Mouse (Mus musculus) 3134 (cell line): ENCODE results near the gene Fam241a.

Experiments
- DNase-seq: peaks from one replicate; pipeline ENCODE4 v3.0.0-alpha.2; 2011; ENCODE audit warnings: low spot score; ENCODE audit not compliant: insufficient read length; ENCODE audit errors: extremely low read depth

Fam241a gene

DNA sequence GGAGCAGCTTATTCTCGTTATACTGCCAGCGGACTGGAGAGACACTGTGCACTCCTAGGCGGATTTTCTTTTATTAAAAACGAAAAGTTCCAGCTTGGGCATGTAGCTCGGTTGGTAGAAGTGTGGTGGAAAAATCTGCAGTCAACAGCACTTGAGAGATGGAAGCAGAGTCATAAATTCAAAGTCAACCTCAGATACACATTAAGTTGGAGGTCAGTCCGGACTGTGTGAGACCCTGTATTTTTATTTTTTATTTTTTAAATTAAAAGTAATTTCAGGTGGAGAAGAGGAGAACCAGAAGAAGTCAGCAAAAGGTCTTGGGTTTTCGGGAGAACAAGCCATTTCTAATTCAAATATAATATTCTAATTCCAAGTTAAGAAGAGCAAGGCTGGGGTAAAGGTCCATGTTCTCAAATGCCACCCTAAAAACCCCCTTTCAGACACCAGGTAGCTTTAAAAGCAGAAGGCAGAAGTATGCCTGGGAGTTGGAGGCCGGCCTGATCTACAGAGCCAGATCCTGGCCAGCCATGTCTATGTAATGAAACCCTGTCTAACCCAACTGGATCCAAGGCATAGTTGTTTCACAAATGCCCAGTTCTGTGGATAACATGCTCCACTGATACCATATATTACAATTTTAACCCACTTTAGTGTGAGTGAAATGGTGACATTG is 58.0 kb downstream of the Fam241a start:
- DNase-seq: no peak

DNA sequence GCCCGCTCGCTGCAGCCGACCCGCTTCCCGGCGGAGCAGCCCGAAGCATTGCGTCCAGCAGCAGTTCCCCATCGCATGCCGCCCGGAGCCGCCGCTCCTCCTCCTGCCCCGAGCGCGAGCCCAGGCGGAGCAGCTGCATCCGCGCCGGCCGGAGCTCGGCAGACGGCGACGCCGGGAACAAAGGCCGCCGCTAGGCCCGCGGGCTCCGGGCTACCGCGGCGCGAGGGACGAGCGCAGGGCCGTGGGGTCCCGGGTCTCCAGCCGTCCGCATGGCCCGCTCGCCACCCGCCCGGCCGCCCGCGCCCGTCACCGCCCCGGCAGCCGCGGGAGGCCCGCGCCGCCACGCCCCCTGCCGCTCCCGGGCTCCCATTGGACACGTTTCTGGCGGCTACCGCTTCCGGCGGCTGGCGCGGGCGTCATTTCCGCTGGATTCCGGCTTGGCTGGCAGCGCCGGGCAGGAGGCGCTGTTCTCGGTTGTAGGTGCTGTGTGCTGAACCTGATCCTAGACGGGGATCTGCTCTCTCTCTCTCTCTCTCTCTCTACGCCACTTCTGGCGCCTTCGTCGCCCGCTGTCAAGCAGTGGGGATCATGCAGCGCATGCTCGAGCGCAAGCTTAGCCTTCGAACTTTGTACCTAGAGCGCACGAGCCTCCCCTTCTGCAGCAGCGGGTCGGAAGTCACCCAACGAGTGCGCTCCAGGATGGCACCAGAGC is 58.8 kb downstream of the Fam241a start, which contains the start of gene Ap1ar:
Ap1ar (minus strand) TSS at position 370 of the 712 bp plus-strand sequence.
- DNase-seq: peak; percentile 96

DNA sequence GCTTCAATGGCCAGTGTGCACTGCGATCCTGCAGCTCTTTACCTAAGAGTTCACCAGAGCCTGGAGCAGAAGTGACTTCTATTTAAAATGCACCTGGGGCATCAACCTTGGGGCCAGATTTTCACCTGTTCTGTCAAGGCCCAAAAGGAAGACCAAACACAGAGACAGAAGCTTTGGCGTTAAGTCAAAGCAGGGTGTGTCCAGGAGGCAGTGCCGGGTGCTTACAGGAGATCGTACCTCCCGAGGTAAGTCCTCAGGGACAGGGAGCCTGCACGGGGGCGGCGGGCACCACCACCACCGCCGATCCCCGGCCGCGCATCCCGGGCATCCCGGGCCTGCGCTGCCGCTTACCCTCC is 59.3 kb downstream of the Fam241a start:
- DNase-seq: no peak

DNA sequence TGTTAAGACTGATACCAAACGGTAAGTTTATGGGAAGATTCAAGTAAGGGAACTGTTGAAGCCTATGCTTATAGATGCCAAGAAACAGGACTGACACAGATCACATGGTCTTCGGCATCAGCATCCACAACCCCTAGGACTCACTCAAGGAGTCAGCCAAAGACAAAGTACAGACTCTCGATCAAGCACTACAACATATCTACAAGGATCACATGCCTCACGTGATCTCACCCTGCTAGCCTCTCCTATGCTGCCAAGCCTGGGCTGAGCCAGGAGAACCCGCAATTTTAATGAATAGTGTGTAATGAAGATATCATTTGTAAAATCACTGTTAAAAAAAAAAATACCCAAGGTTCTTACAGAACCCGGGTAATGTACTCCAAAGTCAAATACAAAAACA is 60.5 kb downstream of the Fam241a start:
- DNase-seq: no peak

DNA sequence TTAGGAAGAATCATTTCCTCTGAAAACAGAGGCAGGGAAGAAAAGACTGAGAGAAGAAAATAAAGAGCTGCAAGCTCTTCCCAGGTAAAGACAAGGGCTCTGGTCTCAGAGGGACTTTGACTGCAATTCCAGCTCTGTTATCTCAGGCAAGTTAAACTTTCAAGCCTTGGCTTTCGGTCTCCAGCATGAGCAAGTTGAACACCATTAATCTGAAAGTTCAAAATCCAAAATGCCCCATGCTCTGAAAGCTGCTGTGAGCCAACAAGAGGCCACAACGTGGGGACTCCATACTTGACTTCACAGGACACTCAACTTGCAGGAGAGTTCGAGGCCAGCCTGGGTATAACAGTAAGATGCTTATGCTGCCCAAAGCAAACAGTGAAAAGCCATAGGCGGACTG is 62.1 kb downstream of the Fam241a start:
- DNase-seq: no peak

DNA sequence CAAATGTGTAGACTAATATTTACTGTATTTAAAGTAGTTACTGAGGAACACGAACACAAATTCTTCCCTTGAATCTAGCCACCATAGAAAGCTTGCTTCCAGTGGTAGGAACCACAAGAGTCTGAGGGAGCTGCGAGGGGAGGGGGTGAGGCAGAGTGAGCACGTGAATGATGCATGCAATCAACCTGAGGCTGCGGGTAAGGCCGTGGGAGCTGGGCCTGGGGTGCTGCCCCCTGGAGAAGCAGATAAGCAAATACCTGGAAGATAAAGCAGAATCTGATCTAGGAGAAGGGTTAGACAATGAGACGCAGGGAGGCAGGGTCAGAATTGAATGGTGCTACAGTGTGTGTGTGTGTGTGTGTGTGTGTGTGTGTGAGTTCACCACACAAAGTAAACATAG is 65.0 kb downstream of the Fam241a start:
- DNase-seq: no peak

DNA sequence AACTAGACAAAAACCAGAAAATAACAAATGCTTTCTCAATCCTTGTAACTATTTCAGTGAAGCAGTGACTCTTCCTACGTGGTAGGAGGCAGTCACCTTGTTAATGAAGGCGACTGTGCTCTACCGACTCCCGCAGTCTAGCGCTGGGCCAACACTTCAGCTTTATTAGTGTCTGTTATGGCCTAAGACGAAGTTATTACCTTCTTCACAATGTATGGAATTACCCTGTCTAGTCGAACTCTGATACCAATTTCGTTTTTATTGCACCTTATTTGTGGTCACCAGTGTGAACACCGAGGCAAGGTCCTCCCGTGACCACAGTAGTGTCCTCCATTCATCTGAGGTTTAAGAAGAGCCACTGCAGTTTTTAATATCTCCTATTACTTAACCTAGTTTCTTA is 65.9 kb downstream of the Fam241a start:
- DNase-seq: no peak

DNA sequence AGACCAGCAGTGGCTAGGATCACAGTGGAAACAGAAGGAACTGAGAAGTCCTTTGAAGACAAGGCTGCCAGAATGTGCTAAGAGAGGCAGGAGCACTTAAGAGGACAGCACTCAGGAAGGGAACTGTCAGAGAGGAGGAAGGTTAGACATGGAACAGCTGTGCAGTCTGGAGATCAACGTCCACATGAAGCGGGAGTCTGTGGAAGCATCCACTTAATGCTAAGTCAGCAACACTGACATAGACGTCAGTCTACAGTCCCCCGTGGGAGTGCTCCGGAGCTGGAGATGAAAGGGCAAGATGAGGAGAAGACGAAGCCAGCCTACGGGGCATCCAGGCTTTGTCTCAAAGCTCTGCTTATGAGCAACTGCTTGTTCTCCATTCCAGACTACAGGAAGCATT is 69.0 kb downstream of the Fam241a start:
- DNase-seq: no peak

DNA sequence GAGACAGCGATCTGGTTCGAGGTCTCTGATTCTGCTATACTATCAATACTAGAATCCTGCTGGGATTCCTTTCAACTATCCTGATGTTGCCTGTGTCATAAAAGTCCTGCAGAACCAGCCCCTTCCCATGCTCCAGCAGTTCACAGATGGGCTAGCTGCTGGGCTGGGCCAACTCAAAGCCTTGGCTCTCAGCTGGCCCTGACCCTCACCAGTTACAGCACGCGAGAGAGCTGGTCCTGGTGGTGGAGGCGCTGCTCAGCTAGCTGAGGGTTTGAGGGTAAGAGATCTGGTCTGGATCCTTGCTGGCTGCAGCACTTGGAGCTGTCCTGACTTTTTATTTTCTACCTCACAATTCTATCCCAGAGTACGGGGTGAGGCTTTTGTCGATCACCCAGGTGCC is 69.6 kb downstream of the Fam241a start:
- no peak for DNase-seq

DNA sequence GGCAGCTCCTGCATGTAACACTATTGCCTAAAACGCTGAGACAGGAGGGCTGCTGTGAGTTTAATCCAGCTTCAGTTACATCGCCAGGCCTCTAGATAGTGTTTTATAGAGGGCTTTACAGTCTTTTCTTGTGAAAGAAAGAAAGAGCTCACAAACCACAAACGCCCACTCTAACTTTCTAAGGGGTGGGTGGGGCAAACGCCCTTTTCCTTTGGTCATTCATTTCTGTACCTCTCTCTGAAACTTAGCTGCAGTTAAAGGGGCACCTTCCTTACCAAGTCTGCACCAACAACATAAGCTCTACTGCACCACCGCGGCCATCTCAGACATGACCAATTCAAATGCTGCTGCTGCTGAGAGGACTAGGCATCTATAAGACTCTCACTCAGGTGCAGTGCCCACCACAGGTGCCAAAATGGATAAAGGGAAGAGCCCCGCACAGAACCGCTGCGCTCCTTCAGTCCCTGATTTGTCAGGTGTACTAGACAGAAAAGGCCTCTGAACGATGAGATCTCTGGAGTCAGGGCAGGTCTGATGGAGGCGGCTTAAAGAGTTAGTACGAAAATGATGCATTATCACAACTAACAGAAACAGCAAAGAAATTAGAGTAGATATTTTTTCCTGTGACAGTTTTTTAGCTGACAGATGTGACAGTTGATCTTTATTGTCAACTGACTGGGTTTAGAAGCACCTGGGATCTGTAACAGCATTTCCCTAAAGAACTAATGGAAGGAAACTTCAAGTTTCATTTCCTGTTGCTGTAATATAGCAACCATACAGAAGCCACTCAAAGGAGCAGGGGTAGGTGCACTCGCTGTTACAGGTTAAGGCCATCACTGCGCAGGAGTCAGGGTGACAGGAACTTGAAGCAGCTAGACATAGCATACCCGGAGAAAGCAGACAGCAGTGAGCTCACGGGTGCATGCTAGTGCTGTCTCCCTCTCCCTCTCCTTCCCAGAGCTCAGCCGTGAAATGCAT is 71.9 kb downstream of the Fam241a start:
- no peak for DNase-seq

DNA sequence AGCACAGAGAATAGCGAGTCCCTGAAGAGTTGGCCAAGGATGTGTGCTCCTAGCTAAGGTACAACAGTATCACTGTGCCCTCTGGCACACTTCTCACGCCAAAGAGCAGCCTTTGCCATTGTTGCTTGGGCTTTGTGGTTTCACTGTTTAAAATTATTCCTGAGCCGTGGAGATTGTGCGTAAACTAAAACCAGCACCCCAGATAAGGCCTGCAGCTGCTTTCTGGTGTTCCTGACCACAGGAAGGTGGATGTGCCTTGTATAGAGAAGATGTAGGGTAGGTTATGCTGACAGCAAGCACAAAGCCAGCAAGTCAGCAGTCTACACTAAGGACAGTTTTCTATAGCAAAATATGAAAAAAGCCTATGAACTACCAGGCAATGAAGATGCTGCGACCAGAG is 74.9 kb downstream of the Fam241a start:
- DNase-seq: no peak

DNA sequence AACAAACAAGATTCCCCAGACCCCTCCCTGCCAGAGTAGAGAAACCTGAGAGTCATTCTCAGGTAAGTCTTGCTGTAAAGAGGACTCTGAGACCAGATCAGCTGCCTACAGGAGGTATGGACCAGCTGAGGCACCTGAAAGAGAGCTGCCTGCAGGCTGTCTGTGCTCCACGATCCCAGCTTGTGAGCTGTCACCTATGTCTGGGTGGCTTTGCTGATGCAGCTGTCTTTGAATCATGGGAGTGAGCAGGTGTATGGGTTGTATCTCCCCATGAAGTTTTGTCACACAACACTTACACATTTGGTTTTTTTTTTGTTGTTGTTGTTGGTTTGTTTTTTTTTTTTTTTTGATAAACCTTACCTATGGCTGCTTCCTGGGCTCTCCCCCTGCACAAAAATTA is 75.7 kb downstream of the Fam241a start:
- DNase-seq: no peak
